Mouse (Mus musculus) spleen, postnatal 36 days (tissue): ENCODE data around the gene Calm3.
"Not testable (repeated sequence)": the region's sequence is repeated elsewhere in the genome, so short reads cannot be mapped to it uniquely, and the experiment has no call there.

Experiments
- DNase-seq, 2 experiments: peaks; one replicate each; pipeline ENCODE4 v3.0.0; 2022; ENCODE audit warnings: low spot score in 2 of 2, mixed read lengths in 1 of 2

The Calm3 gene

GRCm38 (mm10) chr7:16924037-16924834 is at the start of gene Calm3:
Gene Calm3 (minus strand): TSS chr7:16924114.
- peak; percentile 99 for DNase-seq

GRCm38 (mm10) chr7:16971160-16971559 is 47.2 kb upstream of the Calm3 start:
- no peak for DNase-seq

- DNase-seq = no peak
Observed at GRCm38 (mm10) chr7:16968414-16968813, 44.5 kb upstream of the Calm3 start.

GRCm38 (mm10) chr7:16961678-16962077 is 37.8 kb upstream of the Calm3 start:
- no peak for DNase-seq

GRCm38 (mm10) chr7:16959539-16960187 is 35.7 kb upstream of the Calm3 start, which contains the start of gene Pnmal1:
Gene Pnmal1 (plus strand): TSS chr7:16959679.
- no peak for DNase-seq

- DNase-seq = no peak
Observed at GRCm38 (mm10) chr7:16956410-16957265, 32.7 kb upstream of the Calm3 start.

GRCm38 (mm10) chr7:16955712-16956111 is 31.8 kb upstream of the Calm3 start:
- no peak for DNase-seq

GRCm38 (mm10) chr7:16953776-16954175 is 29.9 kb upstream of the Calm3 start:
- not testable (repeated sequence) for DNase-seq

GRCm38 (mm10) chr7:16950861-16951635 is 27.1 kb upstream of the Calm3 start:
- DNase-seq = peak; percentile 66 to 72

GRCm38 (mm10) chr7:16949908-16950841 is 26.3 kb upstream of the Calm3 start:
- DNase-seq = peak; percentile 49 to 50

DNA sequence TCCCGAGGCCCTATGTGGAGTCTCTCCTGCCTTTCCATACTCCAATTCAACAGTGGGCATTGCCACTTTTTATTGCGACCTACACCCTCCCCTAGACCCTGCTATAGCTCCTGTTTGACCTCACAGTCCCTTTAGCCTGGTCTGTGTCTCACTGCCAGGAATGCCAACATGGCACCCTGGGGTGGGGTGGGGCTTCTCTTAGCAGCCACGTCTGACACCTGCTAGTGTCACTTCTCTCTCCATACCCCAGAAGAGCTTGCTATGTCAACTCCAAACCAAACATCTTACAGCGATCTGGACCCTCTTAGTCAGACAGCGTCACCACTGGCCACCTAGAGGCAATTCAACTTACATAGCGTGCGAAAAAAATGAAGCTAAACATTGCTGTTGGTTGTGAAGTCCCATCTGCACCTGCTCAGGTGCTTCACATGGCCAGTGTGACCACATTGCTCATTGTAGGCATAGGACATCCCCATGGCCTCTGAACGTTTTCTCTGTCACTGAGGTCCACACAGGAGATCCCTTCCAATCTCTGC is 25.1 kb upstream of the Calm3 start:
- no peak for DNase-seq

DNA sequence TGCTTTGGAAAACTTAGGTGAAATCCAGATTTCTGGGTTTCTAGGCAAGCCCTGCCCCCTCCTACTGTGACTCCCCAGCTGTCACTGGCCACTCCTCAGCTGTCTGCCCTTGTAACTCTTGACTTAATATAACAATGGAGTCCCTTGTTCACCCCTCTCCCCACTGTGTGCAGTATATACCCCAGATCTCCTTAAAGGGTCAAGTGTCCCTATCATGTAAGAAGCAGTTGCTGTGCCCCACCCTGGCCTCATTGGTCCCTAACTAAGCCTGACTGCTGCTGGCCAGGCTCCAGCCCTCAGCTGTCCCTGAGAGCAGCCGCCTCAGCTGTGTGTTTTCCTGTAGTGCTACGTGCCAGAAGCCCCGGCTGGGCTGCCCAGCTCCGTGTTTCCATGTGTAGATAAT is 24.0 kb upstream of the Calm3 start:
- no peak for DNase-seq

- no peak for DNase-seq
Observed at GRCm38 (mm10) chr7:16947349-16947895, 23.5 kb upstream of the Calm3 start.

- no peak for DNase-seq
Observed at GRCm38 (mm10) chr7:16946441-16947348, 22.8 kb upstream of the Calm3 start.

DNA sequence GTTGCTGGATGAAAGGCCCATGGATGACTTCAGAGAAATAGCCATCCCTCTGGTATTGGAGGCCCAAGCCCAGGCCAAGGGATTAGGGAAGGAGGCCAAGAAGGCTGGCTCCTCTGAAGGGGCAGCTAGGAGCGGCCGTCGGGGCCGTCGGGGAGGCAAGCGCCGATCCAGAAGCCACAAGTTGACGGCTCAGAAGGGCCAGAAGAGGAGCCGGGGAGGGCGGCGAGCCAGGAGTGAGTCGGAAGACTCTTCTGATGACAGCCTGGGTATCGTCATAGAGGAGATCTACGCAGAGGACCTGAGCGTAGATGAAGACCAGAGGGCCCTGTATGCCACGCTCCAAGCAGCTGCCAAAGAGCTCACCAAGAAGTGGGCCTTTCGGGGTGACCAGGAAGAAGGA is 21.5 kb upstream of the Calm3 start:
- no peak for DNase-seq

- no peak for DNase-seq
Observed at GRCm38 (mm10) chr7:16944808-16945315, 20.9 kb upstream of the Calm3 start.

DNA sequence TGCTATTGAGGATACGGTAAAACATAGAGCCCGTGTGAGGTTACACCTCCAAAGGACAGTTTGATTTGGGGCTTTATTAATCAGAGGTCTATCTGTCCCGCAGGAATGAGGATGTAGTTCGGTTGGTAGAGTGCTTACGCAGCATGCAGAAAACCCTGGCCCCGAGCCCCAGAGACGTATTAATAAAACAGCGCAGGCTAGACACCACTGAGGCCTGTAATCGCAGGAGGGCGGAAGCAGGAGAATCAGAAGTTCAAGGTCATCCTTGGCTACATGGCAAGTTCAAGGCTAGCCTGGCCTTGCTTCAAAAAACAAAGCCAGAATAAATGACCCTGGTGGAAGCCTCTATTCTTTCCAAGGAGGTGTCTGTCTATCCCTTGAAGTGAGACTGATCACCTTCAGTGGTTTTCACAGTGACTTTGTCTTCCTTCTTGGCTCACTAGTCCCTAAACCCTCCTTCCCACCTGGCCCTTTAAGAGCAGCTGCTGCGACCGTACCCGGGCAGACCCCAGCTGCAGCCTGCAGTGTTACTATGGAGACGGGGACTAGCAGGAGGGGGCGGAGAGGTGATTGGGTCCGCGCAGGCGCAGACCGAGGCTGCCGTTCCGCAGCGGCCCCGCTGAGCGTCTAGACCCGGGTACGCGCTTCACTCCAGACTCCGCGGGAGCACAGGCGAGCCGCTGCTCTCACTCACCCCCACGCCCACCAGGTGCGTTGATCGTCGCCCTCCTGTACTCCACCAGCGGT is 20.3 kb upstream of the Calm3 start, which contains the start of gene Pnmal2:
Gene Pnmal2 (plus strand): TSS at position 622 of the 747 bp plus-strand sequence.
- peak; percentile 62 to 70 for DNase-seq

GRCm38 (mm10) chr7:16942861-16943260 is 18.9 kb upstream of the Calm3 start:
- DNase-seq = no peak
